Mouse (Mus musculus) bone marrow macrophage, adult 2 months (primary cell): ENCODE data around the gene Foxb1.

Source experiments
- CTCF ChIP-seq: IDR thresholded peaks from 2 replicates; pipeline ENCODE4 v1.5.1; 2012; ENCODE audit warnings: low read depth, mild to moderate bottlenecking, low read length, moderate library complexity
- POLR2A ChIP-seq: IDR thresholded peaks from 2 replicates; pipeline ENCODE4 v1.6.1; 2012; ENCODE audit warnings: mild to moderate bottlenecking, low read depth, low read length, borderline replicate concordance

GRCm38 (mm10) chr9:69718431-69718830 is 42.3 kb downstream of the Foxb1 start:
- TF ChIP-seq CTCF: no peak
- TF ChIP-seq POLR2A: no peak
